Mouse (Mus musculus) intestine, embryonic 16.5 days (tissue): Measurements from ENCODE around the gene Cd300lb. TPM values are rescaled to one million over a fixed set of nuclear protein-coding genes. Genes with fewer than 3 reads are reported as not detected.
A peak's percentile ranks its signal among the peaks of the same experiment; 100 is the strongest.

Experiments used
- ATAC-seq: fragments of 200-750 bp; cut with Nextera tagmentation; 2 replicates; pipeline ENCODE4 v1.8.0; 2017; ENCODE audit warnings: moderate TSS enrichment, moderate library complexity
- H3K27ac ChIP-seq: fragments of 300-500 bp; sonication (generic); 2 replicates; pipeline ENCODE4 v1.5.1; 2014; ENCODE audit warnings: mild to moderate bottlenecking, low read length
- H3K27me3 ChIP-seq: fragments of 300-500 bp; sonication (generic); replicated peaks from 2 replicates; pipeline ENCODE4 v1.6.1; 2014; ENCODE audit warnings: low read length, control low read depth, mixed read lengths; ENCODE audit not compliant: control insufficient read depth, insufficient read depth
- H3K36me3 ChIP-seq: fragments of 300-500 bp; sonication (generic); 2 replicates; pipeline ENCODE4 v1.6.1; 2014; ENCODE audit warnings: low read length, control low read depth; ENCODE audit not compliant: control insufficient read depth, insufficient read depth
- H3K4me1 ChIP-seq: fragments of 300-500 bp; sonication (generic); 2 replicates; pipeline ENCODE4 v1.6.1; 2014; ENCODE audit warnings: low read length, control low read depth, mixed read lengths; ENCODE audit not compliant: control insufficient read depth, insufficient read depth
- H3K4me2 ChIP-seq: fragments of 300-500 bp; sonication (generic); 2 replicates; pipeline ENCODE4 v1.6.1; 2014; ENCODE audit warnings: low read depth, low read length, control low read depth
- H3K4me3 ChIP-seq: fragments of 300-500 bp; sonication (generic); 2 replicates; pipeline ENCODE4 v1.5.1; 2014; ENCODE audit warnings: mild to moderate bottlenecking, low read length
- H3K9ac ChIP-seq: fragments of 300-500 bp; sonication (generic); 2 replicates; pipeline ENCODE4 v1.6.1; 2014; ENCODE audit warnings: low read depth, low read length
- H3K9me3 ChIP-seq: fragments of 300-500 bp; sonication (generic); 2 replicates; pipeline ENCODE4 v1.6.1; 2016; ENCODE audit warnings: low read length, control low read depth; ENCODE audit not compliant: control insufficient read depth
- WGBS: fragments of 180-500 bp; shearing (Covaris S2); extraction: QIAGEN DNeasy Blood & Tissue Kit; methylation state at CpG from one replicate; pipeline ENCODE4 v1.1.7; 2014; 5-methylcytosine and 5-hydroxymethylcytosine counted together
- polyA plus RNA-seq: library from polyadenylated mRNA; unstranded; fragments of >200 nt; fragmentation: Nextera tagmentation; extraction: Ambion mirVana; gene quantifications from 2 replicates; pipeline ENCODE4 v1.2.1, GENCODE M21; 2015

Cd300lb gene
- polyA plus RNA-seq, 1 experiment from 2014 or later, result 0.23 TPM

DNA sequence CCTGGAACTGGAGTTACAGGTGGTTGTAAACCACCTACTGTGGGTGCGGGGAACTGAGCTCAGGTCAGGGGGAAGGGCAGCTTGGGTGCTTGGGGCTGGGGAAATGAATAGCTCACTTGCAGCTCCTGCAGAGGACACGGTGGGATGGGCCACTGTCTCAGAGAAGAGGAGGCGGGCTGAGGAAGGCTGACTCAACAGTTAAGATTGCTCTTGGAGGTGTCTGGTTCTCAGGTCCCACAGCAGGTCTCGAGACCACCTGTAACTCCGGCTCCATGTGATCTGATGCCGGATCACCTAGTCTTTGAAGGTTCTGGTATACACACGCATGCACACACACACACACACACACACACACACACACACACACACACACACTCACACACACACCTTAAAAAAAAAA is 58.0 kb downstream of the Cd300lb start:
- peak; percentile 39; the same call in 1 of the 2 replicates for ATAC-seq
- H3K27me3 ChIP-seq, result no peaks in the 10 kb centered on the region
- H3K4me2 ChIP-seq, result no peak overlapping the region

DNA sequence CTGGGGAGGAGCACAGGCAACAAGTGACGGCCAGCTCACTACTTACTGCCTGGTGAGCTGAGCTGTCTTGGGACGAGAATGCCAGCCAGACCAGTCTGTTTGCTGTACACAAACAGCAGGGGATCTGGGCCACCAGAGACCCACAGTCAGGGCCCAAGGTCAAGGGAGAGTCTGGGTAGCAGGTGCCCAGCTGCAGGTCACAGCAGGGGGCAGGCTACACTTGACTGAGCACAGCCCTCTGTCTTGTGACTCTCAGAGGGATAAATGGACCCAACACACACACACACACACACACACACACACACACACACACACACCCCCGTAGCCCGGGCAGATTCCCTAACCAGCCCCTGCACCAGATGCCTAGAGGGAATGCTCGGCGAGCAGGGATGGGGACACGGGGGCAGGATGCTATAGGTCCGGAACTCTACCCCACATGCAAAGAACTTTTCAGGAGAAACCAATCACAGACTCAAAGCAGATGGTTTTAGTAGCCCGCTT is 58.8 kb downstream of the Cd300lb start:
- Histone ChIP-seq H3K9me3 (no peaks in the 10 kb centered on the region), H3K36me3 (no peaks in the 10 kb centered on the region), H3K27me3 (no peaks in the 10 kb centered on the region), H3K4me3 (no peak overlapping the region), H3K27ac (no peak overlapping the region), H3K4me1 (peaks cover 14% of the 10 kb centered on the region), H3K4me2 (no peak overlapping the region), H3K9ac (no peak overlapping the region)
- ATAC-seq, result no peak
- 14% methylated on average over 9 of the region's 9 CpGs for WGBS

More for the DNA sequence above, 58.0 kb downstream of the Cd300lb start:
- Histone ChIP-seq H3K27ac (no peak overlapping the region), H3K4me3 (no peak overlapping the region), H3K9ac (no peak overlapping the region), H3K36me3 (no peaks in the 10 kb centered on the region), H3K9me3 (no peaks in the 10 kb centered on the region), H3K4me1 (peaks cover 14% of the 10 kb centered on the region)
- 38% methylated on average over 7 of the region's 7 CpGs for WGBS

DNA sequence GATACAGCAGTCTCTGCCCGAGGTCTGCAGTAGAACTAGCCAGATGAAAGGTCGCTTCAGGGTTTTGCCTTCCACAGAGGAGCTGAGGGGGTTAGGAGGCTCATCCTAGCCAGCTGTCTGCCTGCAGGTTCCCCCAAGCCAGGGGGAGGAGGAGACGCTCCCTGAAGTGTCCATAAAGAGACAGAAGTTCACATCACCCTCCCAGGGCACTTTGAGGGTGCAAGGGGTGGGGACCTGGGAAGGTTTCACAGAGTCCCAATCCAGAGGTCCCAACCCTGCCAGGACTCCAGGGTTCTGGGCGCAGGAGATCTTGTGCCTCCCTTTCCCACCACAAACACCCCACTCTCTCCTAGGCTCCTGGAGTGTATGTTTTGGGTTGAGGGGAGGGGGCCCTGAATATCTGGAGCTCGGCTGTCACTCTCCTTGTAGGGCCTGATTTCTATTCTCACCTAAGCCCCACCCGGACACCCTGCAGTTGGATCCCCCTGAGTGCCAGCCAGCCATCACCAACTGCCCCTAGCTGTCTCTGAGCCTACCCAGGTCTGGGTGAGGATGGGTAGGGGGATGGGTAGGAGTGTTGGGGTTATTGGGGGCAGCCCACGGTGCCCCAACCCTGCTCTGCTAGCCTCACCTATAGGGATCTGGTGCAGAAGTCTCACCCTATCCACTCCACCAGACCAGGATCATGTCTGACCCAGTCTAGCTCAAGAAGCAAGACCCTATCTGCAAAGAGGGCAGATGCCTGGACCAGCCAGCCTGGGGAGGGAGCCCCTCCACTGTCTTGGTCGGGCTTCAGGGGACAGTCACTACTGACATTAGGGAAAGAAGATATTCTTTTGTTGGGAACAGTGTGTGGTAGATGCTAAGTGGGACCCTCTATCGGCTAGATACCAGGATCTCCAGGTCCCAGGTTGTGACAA is 59.7 kb downstream of the Cd300lb start:
- no peaks in the 10 kb centered on the region for H3K9me3 ChIP-seq
- peaks cover 14% of the 10 kb centered on the region for H3K4me1 ChIP-seq
- WGBS, result 58% methylated on average over 9 of the region's 9 CpGs
- ATAC-seq, result no peak
- no peak overlapping the region for H3K27ac ChIP-seq
- H3K4me3 ChIP-seq, result no peak overlapping the region
- H3K36me3 ChIP-seq, result no peaks in the 10 kb centered on the region; the same call in 1 of the 2 replicates
- H3K27me3 ChIP-seq, result no peaks in the 10 kb centered on the region
- no peak overlapping the region for H3K9ac ChIP-seq
- no peak overlapping the region for H3K4me2 ChIP-seq

DNA sequence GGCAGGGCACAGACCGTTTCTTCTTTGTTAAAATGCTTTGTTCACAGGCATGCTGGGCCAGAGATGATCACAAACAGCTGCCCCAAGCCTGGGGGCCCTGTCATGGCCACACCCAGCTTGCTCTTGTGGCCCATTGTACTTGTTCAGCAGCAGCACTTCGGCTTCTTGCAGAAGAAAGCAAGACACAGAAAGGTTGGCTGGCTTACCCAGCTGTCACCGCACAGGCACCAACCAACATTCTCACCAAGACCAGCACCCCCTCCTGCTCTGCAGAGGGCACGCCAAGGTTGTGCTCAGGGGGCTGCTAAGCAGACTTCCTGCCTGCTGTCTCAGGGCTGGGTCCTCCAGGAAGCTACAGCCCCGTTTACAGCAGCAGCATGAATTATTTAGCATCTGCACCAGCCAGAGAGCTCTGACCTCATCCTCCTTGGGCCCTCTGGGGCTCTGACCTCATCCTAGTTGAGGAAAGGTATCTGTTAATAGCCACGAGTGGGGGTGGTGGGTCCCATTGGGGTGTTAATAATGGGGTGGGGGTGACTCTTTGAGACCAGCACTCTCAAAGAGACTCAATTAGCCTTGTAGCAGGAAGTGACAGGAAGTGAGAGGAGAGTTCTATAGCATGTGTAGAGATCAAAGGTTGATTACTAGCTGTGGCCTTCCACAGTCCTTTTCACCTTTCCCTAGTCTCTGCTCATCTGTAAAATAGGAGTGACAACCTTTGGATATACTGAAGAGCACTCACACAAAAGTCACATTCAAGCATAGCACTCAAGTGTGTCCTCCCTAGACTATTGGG is 61.0 kb downstream of the Cd300lb start:
- H3K4me3 ChIP-seq, result no peak overlapping the region
- no peaks in the 10 kb centered on the region for H3K9me3 ChIP-seq
- ATAC-seq, result peak; percentile 26; the same call in 1 of the 2 replicates
- no peaks in the 10 kb centered on the region; the same call in 1 of the 2 replicates for H3K36me3 ChIP-seq
- H3K9ac ChIP-seq, result no peak overlapping the region
- peaks cover 15% of the 10 kb centered on the region for H3K4me1 ChIP-seq
- 0 out of 2 replicates have a peak overlapping the region, but pooled peaks have one; percentile 5 for H3K27ac ChIP-seq
- WGBS, result 32% methylated on average over 6 of the region's 6 CpGs
- no peaks in the 10 kb centered on the region for H3K27me3 ChIP-seq
- no peak overlapping the region for H3K4me2 ChIP-seq

Other genes with a start within 250 kb of the Cd300lb start
- gene Dnaic2, start 207.0 kb downstream of the Cd300lb start, polyA plus RNA-seq, result 0.39 and 0.50 TPM in 2 replicates
- 0.15 and 0.51 TPM in 2 replicates for gene Kif19a, start 169.0 kb downstream of the Cd300lb start, polyA plus RNA-seq
- 0.71 and 0.87 TPM in 2 replicates for gene Btbd17, start 138.4 kb downstream of the Cd300lb start, polyA plus RNA-seq
- gene Gpr142, start 135.5 kb downstream of the Cd300lb start, polyA plus RNA-seq, result 0.20 and 0.43 TPM in 2 replicates
- gene Gprc5c, start 83.2 kb downstream of the Cd300lb start, polyA plus RNA-seq, result 10.5 and 10.9 TPM in 2 replicates
- 2.5 and 2.6 TPM in 2 replicates for gene Cd300a, start 44.3 kb downstream of the Cd300lb start, polyA plus RNA-seq
- gene Cd300c, start 34.8 kb upstream of the Cd300lb start, polyA plus RNA-seq, result not detected in 2 replicates
- gene Cd300ld, start 55.5 kb upstream of the Cd300lb start, polyA plus RNA-seq, result 0.16 and 0.22 TPM in 2 replicates
- 2.2 and 3.5 TPM in 2 replicates for gene Cd300c2, start 67.5 kb upstream of the Cd300lb start, polyA plus RNA-seq
- gene Cd300ld2, start 81.8 kb upstream of the Cd300lb start, polyA plus RNA-seq, result not detected in 2 replicates
- gene Cd300ld4, start 92.6 kb upstream of the Cd300lb start, polyA plus RNA-seq, result not detected in 2 replicates
- not detected in 2 replicates for gene Cd300ld5, start 103.4 kb upstream of the Cd300lb start, polyA plus RNA-seq
- not detected in 2 replicates for gene Cd300ld3, start 114.0 kb upstream of the Cd300lb start, polyA plus RNA-seq
- 0.12 and 0.42 TPM in 2 replicates for gene Cd300e, start 127.8 kb upstream of the Cd300lb start, polyA plus RNA-seq
- 4.0 and 4.2 TPM in 2 replicates for gene Rab37, start 157.0 kb upstream of the Cd300lb start, polyA plus RNA-seq
- 1.2 and 1.6 TPM in 2 replicates for gene Cd300lf, start 199.6 kb upstream of the Cd300lb start, polyA plus RNA-seq
- 380 and 424 TPM in 2 replicates for gene Slc9a3r1, start 229.0 kb upstream of the Cd300lb start, polyA plus RNA-seq